Mouse (Mus musculus): ENCODE measurements around the gene Morc1. TPM values are rescaled to one million over a fixed set of nuclear protein-coding genes. Genes with fewer than 3 reads are reported as not detected.

Morc1 gene
- total and polyA plus RNA-seq, 3 experiments, result 0.64 TPM; not detected in 2

DNA sequence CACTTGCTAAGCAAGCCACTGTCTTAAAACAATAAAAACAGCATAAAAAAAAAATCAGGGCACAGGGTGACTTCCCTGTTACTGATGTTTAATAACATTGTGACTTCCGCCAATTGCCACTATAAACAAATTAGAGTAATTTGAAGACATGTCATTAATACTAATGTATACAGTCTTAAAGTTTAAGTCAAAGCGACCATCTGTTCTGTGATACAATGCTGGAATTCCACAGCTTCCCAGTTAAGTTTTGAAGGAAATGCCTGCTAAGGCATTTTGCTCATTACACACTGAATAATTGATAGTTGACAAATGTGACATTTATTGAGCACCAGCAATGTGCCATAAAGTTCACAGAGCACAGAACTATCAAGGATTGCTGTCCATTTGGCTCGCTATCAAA, 12.5 kb upstream of the Morc1 start:
- H3K36me3 ChIP-seq (replicated peaks in 1 of 2; ENCODE audit: control insufficient read depth in 1 of 2, insufficient read depth in 1 of 2, low read length in 1 of 2), result no peaks in the 10 kb centered on the region
- no peak overlapping the region for H3K9ac ChIP-seq (ENCODE audit: insufficient read depth, low read depth)
- dilution Hi-C loops (cut with MboI; ENCODE audit: extremely low pct_ligation_motif_present, extremely low pct_unique_long_range_greater_than_20kb, low sequenced_read_pairs), result no loop called here
- H3K27me3 ChIP-seq (replicated peaks), result no peaks in the 10 kb centered on the region
- H3K4me2 ChIP-seq (ENCODE audit: insufficient read depth, low read depth, poor library complexity, severe bottlenecking), result no peak overlapping the region
- in situ Hi-C loops (cut with MboI; ENCODE audit: low pct_ligation_motif_present, low pct_unique_long_range_greater_than_20kb, low sequenced_read_pairs), result no loop called here
- TF ChIP-seq USF1 (IDR thresholded peaks at IDR 0.05; ENCODE audit: low read depth, low read length), result no peak
- TF ChIP-seq POLR2A (IDR thresholded peaks at IDR 0.05; ENCODE audit: low read depth, low read length), result no peak
- TF ChIP-seq CHD1 (IDR thresholded peaks at IDR 0.05; ENCODE audit: low read depth, low read length), result no peak
- TF ChIP-seq RAD21 (IDR thresholded peaks at IDR 0.05; ENCODE audit: low read depth, low read length), result no peak
- TF ChIP-seq SMC3 (IDR thresholded peaks at IDR 0.05; ENCODE audit: low read depth, low read length), result no peak
- no peak for TF ChIP-seq ZNF384 (IDR thresholded peaks at IDR 0.05; ENCODE audit: low read depth, low read length)
- no peak for TF ChIP-seq JUN (IDR thresholded peaks at IDR 0.05; ENCODE audit: insufficient read depth, low read depth, low read length)
- no peak for TF ChIP-seq ZC3H11A (IDR thresholded peaks at IDR 0.05; ENCODE audit: low read depth, low read length)
- no peak for TF ChIP-seq SIN3A (IDR thresholded peaks at IDR 0.05; ENCODE audit: low read length)
- H3K4me1 ChIP-seq (ENCODE audit: control insufficient read depth in 1 of 2, insufficient read depth in 2 of 2), result no peaks in the 10 kb centered on the region
- H3K27ac ChIP-seq (ENCODE audit: insufficient read depth, low read depth), result no peak overlapping the region
- no peak overlapping the region for H3K4me3 ChIP-seq (replicated peaks in 1 of 3; ENCODE audit: low read depth in 2 of 3, low read length in 2 of 3, poor library complexity in 1 of 3)
- no peak for DNase-seq (ENCODE audit: extremely low read depth)
- peaks cover 77% of the 10 kb centered on the region for H3K9me3 ChIP-seq (replicated peaks; ENCODE audit: low read length)
- H3K79me2 ChIP-seq (replicated peaks; ENCODE audit: control insufficient read depth, extremely low read depth, insufficient read depth, poor library complexity, severe bottlenecking), result no peaks in the 10 kb centered on the region

DNA sequence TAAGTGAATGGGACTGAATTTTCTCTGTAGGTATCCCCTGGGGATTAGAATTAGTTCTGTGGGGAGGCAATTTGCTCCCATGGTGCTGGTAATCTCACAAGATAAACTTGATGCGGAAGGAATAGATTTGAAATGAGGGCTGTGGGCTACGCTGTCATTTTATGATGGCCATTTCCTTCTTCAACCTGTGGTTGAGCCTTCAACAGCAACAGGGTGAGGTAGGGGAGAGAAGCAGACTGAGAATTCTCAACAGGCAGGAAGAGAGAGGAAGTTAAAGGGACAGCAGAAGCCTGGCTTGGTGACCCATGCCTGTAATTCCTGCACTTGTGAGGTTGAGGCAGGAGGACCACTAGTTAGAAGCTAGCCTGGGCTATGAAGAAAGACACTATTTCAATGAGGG, 12.0 kb upstream of the Morc1 start:
- no peaks in the 10 kb centered on the region for H3K36me3 ChIP-seq (replicated peaks in 1 of 2; ENCODE audit: control insufficient read depth in 1 of 2, insufficient read depth in 1 of 2, low read length in 1 of 2)
- no peak overlapping the region for H3K4me3 ChIP-seq (replicated peaks in 1 of 3; ENCODE audit: low read depth in 2 of 3, low read length in 2 of 3, poor library complexity in 1 of 3)
- no peak overlapping the region for H3K4me2 ChIP-seq (ENCODE audit: insufficient read depth, low read depth, poor library complexity, severe bottlenecking)
- dilution Hi-C loops (cut with MboI; ENCODE audit: extremely low pct_ligation_motif_present, extremely low pct_unique_long_range_greater_than_20kb, low sequenced_read_pairs), result no loop called here
- H3K4me1 ChIP-seq (ENCODE audit: control insufficient read depth in 1 of 2, insufficient read depth in 2 of 2), result no peaks in the 10 kb centered on the region
- H3K27me3 ChIP-seq (replicated peaks), result no peaks in the 10 kb centered on the region
- in situ Hi-C loops (cut with MboI; ENCODE audit: low pct_ligation_motif_present, low pct_unique_long_range_greater_than_20kb, low sequenced_read_pairs), result no loop called here
- H3K79me2 ChIP-seq (replicated peaks; ENCODE audit: control insufficient read depth, extremely low read depth, insufficient read depth, poor library complexity, severe bottlenecking), result no peaks in the 10 kb centered on the region
- peaks cover 73% of the 10 kb centered on the region for H3K9me3 ChIP-seq (replicated peaks; ENCODE audit: low read length)
- no peak overlapping the region for H3K9ac ChIP-seq (ENCODE audit: insufficient read depth, low read depth)
- no peak overlapping the region for H3K27ac ChIP-seq (ENCODE audit: insufficient read depth, low read depth)
- DNase-seq (ENCODE audit: extremely low read depth), result no peak
- TF ChIP-seq TCF12 (IDR thresholded peaks at IDR 0.05; ENCODE audit: low read depth, low read length) (no peak), RAD21 (IDR thresholded peaks at IDR 0.05; ENCODE audit: low read depth, low read length) (no peak), NRF1 (IDR thresholded peaks at IDR 0.05; ENCODE audit: low read depth, low read length) (no peak), ELF1 (IDR thresholded peaks at IDR 0.05; ENCODE audit: low read depth, low read length) (no peak), JUN (IDR thresholded peaks at IDR 0.05; ENCODE audit: insufficient read depth, low read depth, low read length) (no peak), EP300 (IDR thresholded peaks at IDR 0.05; ENCODE audit: low read length) (no peak), USF1 (IDR thresholded peaks at IDR 0.05; ENCODE audit: low read depth, low read length) (no peak), JUND (conservative IDR thresholded peaks at IDR 0.05; ENCODE audit: low read depth, low read length) (no peak), MAX (IDR thresholded peaks at IDR 0.05; ENCODE audit: low read length) (no peak), SMC3 (IDR thresholded peaks at IDR 0.05; ENCODE audit: low read depth, low read length) (no peak), UBTF (IDR thresholded peaks at IDR 0.05; ENCODE audit: low read depth, low read length) (no peak), HCFC1 (IDR thresholded peaks at IDR 0.05; ENCODE audit: low read depth, low read length) (no peak), MAZ (IDR thresholded peaks at IDR 0.05; ENCODE audit: low read depth, low read length) (no peak), ZC3H11A (IDR thresholded peaks at IDR 0.05; ENCODE audit: low read depth, low read length) (no peak), PAX5 (IDR thresholded peaks at IDR 0.05; ENCODE audit: low read length) (no peak), MEF2A (IDR thresholded peaks at IDR 0.05; ENCODE audit: borderline replicate concordance, low read depth, low read length) (no peak)
